Mouse (Mus musculus) neural tube, embryonic 12.5 days (tissue): ENCODE measurements around the gene Vmn2r58. TPM values are rescaled to one million over a fixed set of nuclear protein-coding genes. Genes with fewer than 3 reads are reported as not detected.
"Not testable (repeated sequence)": the region's sequence is repeated elsewhere in the genome, so short reads cannot be mapped to it uniquely, and the experiment has no call there.

Source experiments
- ATAC-seq: fragments of 200-750 bp; cut with Nextera tagmentation; 2 replicates; pipeline ENCODE4 v1.8.0; 2017; ENCODE audit warnings: low read depth, mild to moderate bottlenecking, moderate TSS enrichment, moderate library complexity; ENCODE audit not compliant: low FRiP score
- H3K27ac ChIP-seq: fragments of 300-500 bp; sonication (generic); 2 replicates; pipeline ENCODE4 v1.5.1; 2016
- H3K27me3 ChIP-seq: fragments of 300-500 bp; sonication (generic); replicated peaks from 2 replicates; pipeline ENCODE4 v1.6.1; 2016; ENCODE audit warnings: mild to moderate bottlenecking
- H3K36me3 ChIP-seq: fragments of 300-500 bp; sonication (generic); 2 replicates; pipeline ENCODE4 v1.6.1; 2016; ENCODE audit warnings: mild to moderate bottlenecking
- H3K4me1 ChIP-seq: fragments of 300-500 bp; sonication (generic); 2 replicates; pipeline ENCODE4 v1.6.1; 2016
- H3K4me2 ChIP-seq: fragments of 300-500 bp; sonication (generic); replicated peaks from 2 replicates; pipeline ENCODE4 v1.6.1; 2016; ENCODE audit warnings: mild to moderate bottlenecking
- H3K4me3 ChIP-seq: fragments of 300-500 bp; sonication (generic); 2 replicates; pipeline ENCODE4 v1.5.1; 2016
- H3K9ac ChIP-seq: fragments of 300-500 bp; sonication (generic); 2 replicates; pipeline ENCODE4 v1.6.1; 2016; ENCODE audit warnings: mild to moderate bottlenecking
- H3K9me3 ChIP-seq: fragments of 300-500 bp; sonication (generic); 2 replicates; pipeline ENCODE4 v1.6.1; 2016; ENCODE audit warnings: mild to moderate bottlenecking
- WGBS: fragments of 180-500 bp; shearing (Covaris S2); methylation state at CpG from one replicate; pipeline ENCODE4 v1.1.7; 2016; 5-methylcytosine and 5-hydroxymethylcytosine counted together
- polyA plus RNA-seq: library from polyadenylated mRNA; unstranded; fragments of >200 nt; fragmentation: Nextera tagmentation; extraction: Ambion mirVana; gene quantifications from 2 replicates; pipeline ENCODE4 v1.2.1, GENCODE M21; 2016

Vmn2r58 gene
- polyA plus RNA-seq = not detected in 2 replicates

- H3K4me1 ChIP-seq, H3K27me3 ChIP-seq, ATAC-seq, H3K36me3 ChIP-seq, H3K27ac ChIP-seq, H3K9ac ChIP-seq, H3K4me3 ChIP-seq, H3K4me2 ChIP-seq: not testable (repeated sequence)
- 80% methylated on average over 5 of the region's 5 CpGs for WGBS
- peaks cover 14% of the 10 kb centered on the region; the same call in 1 of the 2 replicates for H3K9me3 ChIP-seq
Measured at GRCm38 (mm10) chr7:41872612-41873011, at the start of gene Vmn2r58. Gene Vmn2r58, minus strand, starts transcription at chr7:41872712.

Other genes with a start within 250 kb of the Vmn2r58 start
- 19.5 and 20.3 TPM in 2 replicates for gene Zfp788, start 239.5 kb downstream of the Vmn2r58 start, polyA plus RNA-seq
- gene Vmn2r59, start 186.3 kb upstream of the Vmn2r58 start, polyA plus RNA-seq = not detected in 2 replicates
- not detected in 2 replicates for gene Vmn2r60, start 235.1 kb upstream of the Vmn2r58 start, polyA plus RNA-seq